Mouse (Mus musculus) regulatory T cell (primary cell): ENCODE measurements around the gene Chrna10.

ENCODE experiments used
- in situ Hi-C: fragments of 300-600 bp; cut with MboI, MseI; formaldehyde crosslinking; loops from one replicate; pipeline ENCODE4 v1.15.1; 2025; ENCODE audit warnings: high pct_unique_total_duplicates

Chrna10 gene

GRCm38 (mm10) chr7:102081784-102082183, 34.8 kb downstream of the Chrna10 start:
- in situ Hi-C loops = no loop called here

GRCm38 (mm10) chr7:102080311-102080710, 36.3 kb downstream of the Chrna10 start:
- in situ Hi-C loops = no loop called here

- in situ Hi-C loops = no loop called here
These were observed 38.1 kb downstream of the Chrna10 start for GRCm38 (mm10) chr7:102078517-102078916.

GRCm38 (mm10) chr7:102076714-102077296, 39.8 kb downstream of the Chrna10 start:
- in situ Hi-C loops = no loop called here

GRCm38 (mm10) chr7:102066363-102066762, 50.3 kb downstream of the Chrna10 start:
- in situ Hi-C loops = loop anchor here (5.0 kb wide), 1 partner anchor 139 kb away; no protein-coding TSS in a partner anchor

GRCm38 (mm10) chr7:102065046-102065891, 51.4 kb downstream of the Chrna10 start, which contains the start of the genes Rnf121, Xndc1 and Xntrpc:
Rnf121 (minus strand) TSS chr7:102065469.
Xndc1 (plus strand) TSS chr7:102065511.
Xntrpc (plus strand) TSS chr7:102065713.
- in situ Hi-C loops = loop anchor here (5.0 kb wide), 1 partner anchor 138 kb away; no protein-coding TSS in a partner anchor

- in situ Hi-C loops = loop anchor here (5.0 kb wide), 1 partner anchor 137 kb away; no protein-coding TSS in a partner anchor
These were observed 52.0 kb downstream of the Chrna10 start for GRCm38 (mm10) chr7:102064655-102065045.

GRCm38 (mm10) chr7:102063891-102064290, 52.7 kb downstream of the Chrna10 start:
- in situ Hi-C loops = no loop called here

- in situ Hi-C loops = no loop called here
These were observed 54.4 kb downstream of the Chrna10 start for GRCm38 (mm10) chr7:102062203-102062602.

- in situ Hi-C loops = no loop called here
These were observed 55.3 kb downstream of the Chrna10 start for GRCm38 (mm10) chr7:102061353-102061752.
